8 mouse cellular contexts compared by ENCODE assay signal in genomic region chr2:35622261-35623103, GRCm38 (mm10).
A peak's percentile ranks its signal among the peaks of the same experiment; 100 is the strongest.
DNase-seq lines count a peak whose midpoint lies in the region; ATAC-seq and TF ChIP-seq lines count a peak whose summit lies in the region.

No protein-coding gene starts in this region.

- no peak overlapping the region for H3K27ac ChIP-seq in testis, adult 2 months (ENCODE audit: control insufficient read depth, insufficient read depth, low read depth, low read length)
- H3K27ac ChIP-seq in liver, embryonic 12.5 days = peak overlapping the region; percentile 11
- H3K27ac ChIP-seq in stomach, postnatal 0 days (replicated peaks) = peak overlapping the region; percentile 75

- no peaks in the 10 kb centered on the region for H3K9me3 ChIP-seq in liver, embryonic 12.5 days (replicated peaks)
- no peaks in the 10 kb centered on the region for H3K9me3 ChIP-seq in stomach, postnatal 0 days (ENCODE audit: control insufficient read depth, low read length)

- TF ChIP-seq POLR2A in testis, adult 2 months (IDR thresholded peaks at IDR 0.05; ENCODE audit: control insufficient read depth, low read depth, low read length) = no peak

- DNase-seq in cerebellum, adult 11 months = peak; percentile 52
- DNase-seq in cerebellum, postnatal 4 days (ENCODE audit: low spot score in 2 of 2) = no peak
- no peak for DNase-seq in testis, postnatal 10 days (ENCODE audit: low spot score)
- no peak for DNase-seq in stomach, postnatal 0 days (ENCODE audit: low spot score)
- DNase-seq in layer of hippocampus, postnatal 25 days (ENCODE audit: extremely low spot score in 1 of 2, low spot score in 1 of 2) = no peak

- H3K36me3 ChIP-seq in testis, adult 2 months (ENCODE audit: control insufficient read depth, insufficient read depth, low read length) = no peaks in the 10 kb centered on the region
- no peaks in the 10 kb centered on the region for H3K36me3 ChIP-seq in liver, embryonic 12.5 days
- H3K36me3 ChIP-seq in stomach, postnatal 0 days (ENCODE audit: control insufficient read depth, insufficient read depth, low read length) = no peaks in the 10 kb centered on the region

- peaks cover 8% of the 10 kb centered on the region for H3K4me1 ChIP-seq in testis, adult 2 months (ENCODE audit: control insufficient read depth, insufficient read depth, low read length)
- peaks cover 76% of the 10 kb centered on the region for H3K4me1 ChIP-seq in liver, embryonic 12.5 days
- H3K4me1 ChIP-seq in stomach, postnatal 0 days (replicated peaks; ENCODE audit: control insufficient read depth, insufficient read depth) = peaks cover 16% of the 10 kb centered on the region

- 12% methylated on average over 20 of the region's 20 CpGs for WGBS in liver, embryonic 12.5 days (ENCODE audit: insufficient replicate concordance)
- 5% methylated on average over 20 of the region's 20 CpGs for WGBS in stomach, postnatal 0 days

- peak overlapping the region; percentile 75 for H3K4me2 ChIP-seq in liver, embryonic 12.5 days
- peak overlapping the region; percentile 98 for H3K4me2 ChIP-seq in stomach, postnatal 0 days (replicated peaks; ENCODE audit: low read depth)

- TF ChIP-seq CTCF in testis, adult 2 months (IDR thresholded peaks at IDR 0.05; ENCODE audit: control insufficient read depth, insufficient read depth, insufficient replicate concordance, low read depth, low read length) = no peak
- no peak for TF ChIP-seq CTCF in stomach, postnatal 0 days (IDR thresholded peaks at IDR 0.05; ENCODE audit: low read depth)

- ATAC-seq in liver, embryonic 12.5 days = no peak
- no peak; the same call in 1 of the 2 replicates for ATAC-seq in stomach, postnatal 0 days (ENCODE audit: low FRiP score, low TSS enrichment)
- ATAC-seq in CD4-positive, CD25-positive, alpha-beta regulatory T cell, adult 4 months = no peak

- H3K27me3 ChIP-seq in testis, adult 2 months (ENCODE audit: control insufficient read depth, insufficient read depth, low read length) = no peaks in the 10 kb centered on the region
- peaks cover 41% of the 10 kb centered on the region for H3K27me3 ChIP-seq in liver, embryonic 12.5 days (replicated peaks)
- no peaks in the 10 kb centered on the region for H3K27me3 ChIP-seq in stomach, postnatal 0 days (ENCODE audit: control insufficient read depth, insufficient read depth, low read length)

- peak overlapping the region; percentile 63 for H3K4me3 ChIP-seq in testis, adult 2 months (ENCODE audit: control insufficient read depth, low read depth, low read length)
- H3K4me3 ChIP-seq in liver, embryonic 12.5 days = peak overlapping the region; percentile 63
- peak overlapping the region; percentile 69 for H3K4me3 ChIP-seq in stomach, postnatal 0 days (ENCODE audit: low read depth, low read length)

- H3K9ac ChIP-seq in liver, embryonic 12.5 days = peak overlapping the region; percentile 69
- H3K9ac ChIP-seq in stomach, postnatal 0 days (ENCODE audit: low read length) = peak overlapping the region; percentile 80

- no peak for TF ChIP-seq EP300 in stomach, postnatal 0 days (optimal IDR thresholded peaks at IDR 0.05)
